Mouse (Mus musculus) liver (tissue): ENCODE measurements around the gene Smc4.

ENCODE experiments used
- DNase-seq: peaks from one replicate; pipeline ENCODE4 v3.0.0-alpha.2; 2020; ENCODE audit warnings: mixed read lengths

The Smc4 gene

DNA sequence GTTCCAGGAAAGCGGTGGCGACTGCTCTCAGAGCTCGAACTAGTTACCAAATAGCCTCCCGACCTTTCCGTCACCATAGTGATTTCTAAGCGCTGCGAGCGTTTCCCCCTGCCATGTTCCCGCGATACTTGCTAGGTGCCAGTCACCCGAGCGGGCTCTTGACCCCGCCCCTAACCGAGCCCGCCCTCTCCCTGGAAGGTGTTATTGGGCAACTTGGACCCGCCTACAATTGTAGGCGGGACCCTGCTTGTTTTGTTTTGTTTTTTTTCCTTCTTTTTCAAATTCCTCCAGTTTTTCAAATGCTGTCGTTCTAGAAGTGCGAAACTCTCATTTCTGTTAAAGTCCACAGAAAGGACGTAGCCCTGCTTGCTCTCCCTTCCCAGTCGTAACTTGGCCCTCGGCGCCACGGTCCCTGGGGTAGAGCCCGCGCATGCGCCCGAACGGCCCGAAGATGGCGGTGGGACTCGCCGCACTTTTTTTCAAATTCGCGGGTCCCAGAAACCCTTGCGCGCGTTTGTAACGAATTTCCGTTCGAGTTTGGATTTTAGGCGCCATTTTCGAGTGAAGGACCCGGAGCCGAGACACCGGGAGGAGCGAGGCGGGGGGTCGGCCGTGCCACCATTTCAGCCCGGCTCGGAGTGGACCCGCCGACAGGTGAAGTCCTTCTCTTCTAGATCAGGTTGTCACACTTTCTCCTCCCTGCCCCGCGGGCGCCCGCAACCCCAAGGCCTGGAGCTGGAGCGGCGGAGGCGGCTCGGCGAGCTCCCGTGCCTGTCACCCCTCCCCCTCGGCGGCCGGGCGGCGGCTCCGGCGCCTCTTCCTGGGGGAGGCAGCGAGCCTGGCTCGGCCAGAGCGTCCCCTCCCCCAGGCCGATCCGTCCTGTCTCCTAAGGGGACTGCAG is at the start of gene Smc4, which contains the start of gene Ift80:
Gene Smc4 (plus strand): TSS at position 302 of the 901 bp plus-strand sequence.
Gene Ift80 (minus strand): TSS at position 134 of the 901 bp plus-strand sequence.
- peak; percentile 99 for DNase-seq

DNA sequence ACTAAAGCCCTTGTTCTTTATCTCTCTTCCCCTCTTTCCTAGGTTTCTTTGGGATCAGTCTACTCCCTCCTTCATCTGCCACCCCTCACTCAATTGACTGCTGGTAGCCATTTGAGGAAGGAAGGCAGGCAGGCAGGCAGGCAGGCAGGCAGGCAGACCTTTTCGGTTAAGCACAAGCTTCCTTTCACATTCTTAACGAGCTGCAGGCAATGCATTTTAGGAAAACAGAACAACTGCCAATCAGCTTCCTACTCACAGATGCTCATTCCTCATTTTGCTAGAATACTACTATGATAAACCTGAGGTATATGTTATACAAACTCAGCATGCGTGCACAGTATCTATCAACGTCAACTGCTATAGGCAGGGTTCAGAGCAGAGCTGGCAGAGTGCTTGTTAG is 48.1 kb upstream of the Smc4 start:
- no peak for DNase-seq

GRCm38 (mm10) chr3:68957413-68957812 is 47.1 kb upstream of the Smc4 start:
- no peak for DNase-seq

DNA sequence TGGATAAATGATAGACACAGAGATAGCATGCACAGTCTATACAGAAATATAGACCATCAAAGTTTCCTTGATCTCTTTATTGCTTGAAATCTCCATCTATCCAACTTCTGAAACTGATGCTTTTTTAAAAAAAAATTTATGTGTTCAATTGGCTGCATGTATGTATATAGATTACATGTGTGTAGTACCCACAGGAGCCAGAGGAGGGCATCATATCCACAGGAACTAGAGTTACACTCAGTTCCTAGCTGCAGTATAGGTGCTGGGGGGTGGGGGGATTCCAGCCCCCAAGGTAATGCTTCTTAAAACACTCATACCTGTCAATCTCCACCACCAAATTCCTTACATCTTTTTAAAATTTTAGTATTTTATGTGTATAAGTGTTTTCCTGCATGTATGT is 39.9 kb upstream of the Smc4 start:
- DNase-seq = peak; percentile 47

DNA sequence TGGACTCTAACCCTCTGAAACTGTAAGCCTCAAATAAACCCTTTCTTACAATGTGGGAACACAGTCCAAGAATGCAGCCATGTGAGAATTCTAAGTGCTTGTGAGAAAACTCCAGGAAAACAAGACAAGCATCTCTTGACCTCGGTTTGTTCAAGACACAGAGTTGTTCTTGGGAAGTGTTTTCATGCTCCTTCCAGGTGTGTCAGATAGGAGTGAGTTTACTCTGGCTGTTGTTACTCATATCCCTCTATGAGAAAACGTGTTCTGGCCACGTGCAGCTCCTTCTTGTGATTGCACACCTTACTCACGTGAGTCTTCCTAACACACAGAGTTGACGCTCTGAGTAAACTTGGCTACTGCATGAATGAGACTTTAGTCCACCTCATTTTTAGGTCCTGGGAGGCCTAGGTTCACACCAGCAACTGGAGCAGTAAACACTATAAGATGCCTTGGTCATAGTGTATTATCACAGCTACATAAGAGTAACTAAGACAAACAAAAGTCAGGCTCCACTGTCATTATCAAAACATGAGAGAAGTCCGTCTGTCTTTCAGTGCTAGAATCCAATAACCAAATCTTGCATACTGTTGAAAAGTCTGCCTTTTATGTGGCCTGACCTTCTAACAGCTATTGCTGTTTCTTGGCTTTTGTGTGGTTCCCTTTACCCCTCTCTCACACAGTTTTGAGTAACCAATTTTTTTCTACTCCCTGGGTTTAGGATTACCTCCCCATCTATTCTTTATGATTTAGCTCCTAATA is 37.8 kb upstream of the Smc4 start:
- no peak for DNase-seq

- no peak for DNase-seq
Observed at GRCm38 (mm10) chr3:68967404-68967803, 37.1 kb upstream of the Smc4 start.

DNA sequence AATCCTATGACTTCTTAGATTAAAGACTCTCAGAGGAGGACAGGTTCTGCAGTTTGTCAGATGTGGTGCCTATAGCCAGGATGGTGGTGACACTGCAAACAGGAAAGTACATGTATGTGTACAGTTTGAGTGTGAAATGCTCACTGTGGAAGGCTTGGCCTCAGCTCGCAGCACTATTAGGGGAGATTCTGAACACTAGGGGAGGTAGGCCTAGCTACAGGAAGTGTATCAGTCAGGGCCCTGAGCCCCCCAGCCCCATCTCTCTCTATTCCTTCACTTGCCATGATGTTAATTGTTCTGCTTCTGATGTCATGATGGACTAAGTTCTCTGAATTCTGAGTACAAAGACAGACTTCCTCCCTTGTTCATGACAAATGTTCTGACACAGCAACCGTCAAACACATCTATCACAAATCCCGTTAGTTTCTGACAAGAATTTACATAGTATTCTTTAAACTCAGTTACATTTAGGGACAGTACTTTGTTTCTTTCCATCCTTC is 35.4 kb upstream of the Smc4 start:
- DNase-seq = no peak

- DNase-seq = no peak
Observed at GRCm38 (mm10) chr3:68973574-68973973, 31.0 kb upstream of the Smc4 start.

DNA sequence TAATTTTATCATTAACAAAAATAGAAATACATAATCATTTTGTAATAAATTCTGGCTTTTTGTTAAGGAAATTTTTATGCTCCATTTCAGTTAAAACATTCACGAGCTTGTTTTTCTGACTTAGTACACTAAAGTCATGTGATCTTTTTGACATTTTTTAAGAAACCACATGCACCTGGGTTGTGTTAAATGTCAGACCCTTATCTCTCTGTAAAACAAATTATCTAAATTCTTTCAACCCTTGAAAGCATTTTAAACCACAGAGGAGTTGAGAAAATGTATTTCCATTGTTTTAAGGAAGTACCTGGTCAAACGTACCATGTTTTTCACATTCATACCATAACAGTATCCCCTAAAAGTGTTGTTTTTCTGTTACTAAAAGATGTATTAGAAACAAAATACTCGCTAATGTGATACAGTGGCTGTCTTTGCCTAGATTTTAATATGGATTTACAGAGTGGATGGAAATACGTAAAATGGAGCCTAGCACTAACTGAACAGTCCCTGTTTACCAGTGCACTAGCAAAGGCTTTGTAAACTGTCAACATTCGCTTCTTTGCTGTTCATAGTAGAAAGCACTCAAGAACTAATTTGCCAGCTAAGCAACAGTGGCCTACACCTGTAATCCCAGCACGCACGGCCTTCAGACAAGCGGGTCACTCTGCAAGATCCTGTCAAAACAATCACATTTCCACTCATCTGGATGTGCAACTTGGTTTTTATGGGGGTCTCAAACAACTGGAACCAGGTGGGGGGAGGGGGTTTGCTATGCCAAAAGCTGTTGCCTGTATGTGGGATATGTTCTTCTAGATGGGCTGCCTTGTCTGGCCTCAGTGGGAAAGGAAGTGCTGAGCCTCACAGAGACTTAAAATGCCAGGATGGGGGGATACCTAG is 29.7 kb upstream of the Smc4 start:
- DNase-seq = no peak

DNA sequence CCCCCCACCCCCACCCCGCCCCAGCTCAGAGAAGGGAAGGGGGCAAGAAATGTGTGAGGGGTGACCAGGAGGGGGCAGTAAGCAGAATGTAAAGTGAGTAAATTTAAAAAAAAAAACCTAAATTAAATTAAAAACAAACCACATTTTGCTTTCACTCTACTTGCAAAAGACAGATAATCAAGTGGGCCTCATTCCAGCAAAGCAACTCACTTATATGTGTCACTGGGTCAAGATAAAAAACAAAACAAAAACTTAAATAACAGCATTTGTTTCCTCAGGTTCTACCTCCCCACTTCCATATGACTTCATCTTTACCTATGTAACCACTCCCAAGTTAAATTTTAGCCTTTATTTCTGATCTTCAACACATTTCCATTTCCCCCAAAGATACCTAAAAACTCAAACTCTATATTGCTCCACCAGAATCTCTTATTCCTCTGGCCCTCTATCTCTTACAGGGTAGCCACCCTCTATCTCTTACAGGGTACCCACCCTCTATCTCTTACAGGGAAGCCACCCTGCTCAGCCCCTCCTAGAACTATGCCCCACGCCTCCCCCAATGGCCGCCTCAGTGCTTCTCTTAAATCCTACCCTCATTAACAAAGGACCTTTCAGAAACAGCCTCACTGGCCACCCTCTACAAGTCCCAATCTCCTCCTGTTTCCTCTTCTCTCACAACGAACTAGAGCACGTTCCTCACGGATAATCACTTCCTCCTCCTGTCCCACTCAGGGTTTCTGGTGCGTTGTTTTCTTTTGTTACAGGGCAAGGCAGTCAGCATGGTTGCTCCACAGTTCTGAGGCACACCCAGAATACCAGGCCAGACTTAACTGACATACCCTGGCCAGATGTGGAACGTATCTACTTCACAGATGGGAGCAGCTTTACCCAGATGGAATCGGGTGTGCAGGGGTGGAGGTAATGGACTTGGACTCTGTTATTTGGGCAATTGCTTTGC is 28.7 kb upstream of the Smc4 start:
- peak; percentile 65 for DNase-seq

DNA sequence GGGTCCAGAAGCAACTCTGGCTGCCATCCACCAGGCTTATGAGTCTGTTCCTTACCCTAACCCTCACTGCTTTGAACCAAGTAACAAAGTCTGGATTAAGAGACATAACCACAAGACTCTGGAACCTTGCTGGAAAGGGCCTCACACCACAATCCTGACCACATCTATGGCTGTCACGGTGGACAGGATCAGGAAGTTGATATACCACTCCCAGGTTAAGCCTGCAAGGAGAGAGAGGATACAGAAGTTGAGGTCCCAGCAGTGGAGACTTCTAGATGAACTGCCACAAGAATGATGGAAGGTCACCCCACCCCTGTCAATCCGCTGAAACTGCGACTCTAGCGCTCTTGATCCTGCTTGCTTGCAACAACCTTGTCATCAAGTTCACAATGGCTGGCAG is 26.8 kb upstream of the Smc4 start:
- no peak for DNase-seq

DNA sequence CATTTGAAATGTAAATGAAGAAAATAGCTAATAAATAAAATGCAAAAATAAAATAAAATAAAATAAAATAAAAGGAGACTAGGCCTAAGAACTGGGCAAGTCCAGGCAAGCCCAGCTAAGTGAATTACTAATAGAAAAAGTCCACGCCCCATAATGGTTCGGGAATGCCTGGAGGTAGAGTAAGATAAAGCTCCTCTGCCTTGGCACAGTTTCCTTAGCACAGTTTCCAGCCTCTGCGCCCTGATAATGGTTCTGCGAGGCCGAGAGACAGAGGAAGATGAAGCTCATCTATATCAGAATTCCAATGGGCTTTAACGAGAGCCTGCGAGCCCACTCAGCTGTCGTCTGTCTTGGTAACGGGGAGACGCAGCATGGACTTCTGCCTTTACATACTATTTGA is 25.4 kb upstream of the Smc4 start:
- peak; percentile 60 for DNase-seq

- DNase-seq = peak; percentile 30
Observed at GRCm38 (mm10) chr3:68980898-68981297, 23.6 kb upstream of the Smc4 start.

- DNase-seq = no peak
Observed at GRCm38 (mm10) chr3:68986550-68986949, 18.0 kb upstream of the Smc4 start.

DNA sequence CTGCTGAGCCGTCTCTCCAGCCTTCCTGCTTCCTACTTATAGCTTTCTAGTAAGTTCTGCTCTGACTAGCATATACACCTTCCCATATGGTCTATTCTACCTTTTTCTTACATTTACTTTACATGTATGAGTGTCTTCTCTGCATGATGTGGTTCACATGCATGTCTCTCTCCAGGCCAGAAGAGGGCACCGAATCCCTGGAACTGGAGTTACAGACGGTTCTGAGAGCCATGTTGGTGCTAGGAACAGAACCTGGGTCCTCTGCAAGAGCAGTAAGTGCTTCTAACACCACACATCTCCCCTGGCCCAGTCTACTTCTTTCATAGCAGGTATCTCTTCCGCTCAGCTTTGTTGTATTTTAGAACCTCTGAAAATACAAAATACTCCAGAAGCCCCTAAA is 1.8 kb upstream of the Smc4 start:
- no peak for DNase-seq

- peak; percentile 6 for DNase-seq
Observed at GRCm38 (mm10) chr3:69004055-69004436, 492 bp upstream of the Smc4 start.

DNA sequence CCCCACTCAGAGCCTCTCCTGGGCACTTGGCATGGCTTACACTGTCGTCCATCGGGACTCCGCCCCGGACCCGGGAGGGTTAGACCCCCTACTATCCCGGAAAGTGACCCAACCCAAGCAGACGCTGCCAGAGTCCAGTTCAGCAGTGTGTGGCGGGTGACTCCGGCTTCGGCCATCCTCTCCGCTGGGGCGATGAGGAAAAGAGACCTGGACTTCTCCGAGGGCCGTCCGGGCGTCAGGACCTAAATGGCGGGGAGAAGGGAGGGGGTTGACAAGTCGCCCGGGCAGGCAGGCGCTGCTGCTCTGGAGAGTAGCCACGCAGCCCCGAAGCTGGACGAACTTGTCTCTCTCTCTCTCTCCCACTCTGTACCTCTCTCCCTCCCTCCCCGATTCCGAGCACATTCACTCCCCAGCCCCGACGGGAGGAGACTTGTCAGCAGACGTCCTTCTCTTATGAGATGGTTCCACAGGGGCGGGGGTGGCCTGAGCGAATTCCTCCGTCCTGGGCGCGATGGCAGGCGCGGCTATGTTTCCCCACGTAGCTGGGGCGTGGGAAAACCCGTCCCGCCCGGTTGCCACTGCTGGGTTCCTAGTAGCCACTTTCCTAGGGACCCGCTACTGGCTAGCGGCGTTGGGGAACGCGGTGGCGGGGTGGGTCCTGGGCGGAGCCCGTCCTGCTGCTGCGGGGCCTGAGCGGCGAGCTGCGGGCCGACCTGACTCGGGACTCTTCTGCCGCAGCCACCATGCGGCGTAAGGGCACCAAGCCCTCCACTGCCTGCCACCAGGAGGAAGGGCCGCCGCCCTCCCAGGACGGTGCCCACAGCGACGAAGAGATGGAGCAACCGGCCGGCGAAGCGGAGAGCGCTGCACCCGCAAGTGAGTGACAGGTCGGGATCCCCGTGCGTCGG is 1.1 kb downstream of the Smc4 start:
- peak; percentile 82 for DNase-seq

- peak; percentile 10 for DNase-seq
Observed at GRCm38 (mm10) chr3:69006246-69006760, 1.8 kb downstream of the Smc4 start.

- DNase-seq = no peak
Observed at GRCm38 (mm10) chr3:69008873-69009272, 4.3 kb downstream of the Smc4 start.

GRCm38 (mm10) chr3:69017181-69017580 is 12.6 kb downstream of the Smc4 start:
- DNase-seq = no peak
